Mouse (Mus musculus): Measurements from ENCODE around the gene Dcaf10.
"Not testable (repeated sequence)": the region's sequence is repeated elsewhere in the genome, so short reads cannot be mapped to it uniquely, and the experiment has no call there.

Dcaf10 gene

DNA sequence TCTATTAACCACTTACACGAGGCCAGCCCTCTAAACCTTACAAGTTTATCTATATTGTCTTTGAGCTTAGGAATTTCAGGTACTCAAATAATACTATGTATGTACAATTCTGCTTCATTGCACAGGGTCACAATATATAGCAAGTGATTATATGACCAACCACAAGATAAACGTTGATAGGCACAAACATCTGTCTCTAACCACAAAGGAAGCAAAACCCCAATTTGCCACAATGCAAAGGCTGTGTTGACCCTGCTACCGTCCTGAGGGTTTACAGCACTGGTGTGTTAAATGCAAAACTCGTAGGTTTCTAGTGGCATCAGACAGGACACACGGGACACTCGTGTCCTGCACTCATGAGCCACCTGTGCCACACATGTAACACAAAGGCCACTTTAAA is 54.3 kb downstream of the Dcaf10 start:
- DNase-seq = not testable (repeated sequence)

DNA sequence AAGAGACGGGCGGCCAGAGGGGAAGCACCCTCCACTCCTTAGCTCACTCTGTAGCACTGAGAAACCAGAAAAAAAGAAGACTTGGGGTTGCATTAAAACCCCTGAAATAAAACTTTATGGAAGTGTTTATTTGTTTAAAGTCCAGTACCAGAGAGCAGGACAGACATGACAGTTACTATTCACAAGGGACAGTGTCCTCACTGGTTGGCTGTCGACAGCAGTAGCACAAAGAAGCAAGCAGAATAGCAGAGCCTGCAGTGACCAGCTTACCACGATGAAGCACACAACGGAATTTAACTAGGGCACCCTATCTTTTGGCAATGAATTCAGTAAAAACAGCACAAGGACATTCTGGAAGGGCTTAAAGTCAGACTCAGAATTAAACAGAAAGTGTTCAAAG is 56.4 kb downstream of the Dcaf10 start:
- not testable (repeated sequence) for DNase-seq

DNA sequence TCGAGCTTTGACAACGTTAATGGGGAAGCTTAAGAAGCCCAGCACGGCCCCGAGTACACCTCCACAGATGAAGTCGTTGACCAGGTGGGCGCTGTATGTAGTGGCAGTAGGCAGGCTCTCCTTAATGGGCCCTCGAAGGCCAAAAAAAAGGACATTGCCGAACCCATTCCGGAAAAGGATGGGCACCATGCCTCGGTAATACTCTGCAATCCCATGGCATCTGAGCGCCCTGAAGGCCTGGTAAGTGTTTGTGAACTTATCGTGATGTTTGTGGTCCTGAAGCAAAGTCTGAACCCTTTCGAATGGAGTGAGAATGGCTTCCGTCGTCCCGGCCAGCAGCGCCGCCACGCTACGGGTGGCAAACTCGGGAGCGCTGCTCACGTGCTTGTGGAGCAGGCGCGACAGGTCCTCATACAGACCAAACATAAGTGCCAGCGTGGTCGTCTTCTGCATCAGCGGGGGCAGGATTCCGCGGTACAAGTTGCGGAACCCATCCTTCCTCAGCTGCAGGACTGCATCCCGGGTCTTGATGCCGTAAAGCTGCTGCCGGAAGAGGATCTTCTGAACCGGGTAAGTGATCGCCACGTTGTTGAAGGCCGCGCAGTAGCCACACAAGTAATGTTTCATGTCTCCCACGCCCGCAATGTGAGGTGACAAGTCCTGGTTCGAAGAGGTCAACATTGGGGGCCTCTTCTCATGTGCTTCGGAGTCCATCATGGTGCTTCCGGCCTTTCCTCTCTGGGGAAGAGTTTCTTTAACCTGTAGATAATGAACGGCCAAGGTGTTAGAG is 57.7 kb downstream of the Dcaf10 start:
- no peak for DNase-seq

DNA sequence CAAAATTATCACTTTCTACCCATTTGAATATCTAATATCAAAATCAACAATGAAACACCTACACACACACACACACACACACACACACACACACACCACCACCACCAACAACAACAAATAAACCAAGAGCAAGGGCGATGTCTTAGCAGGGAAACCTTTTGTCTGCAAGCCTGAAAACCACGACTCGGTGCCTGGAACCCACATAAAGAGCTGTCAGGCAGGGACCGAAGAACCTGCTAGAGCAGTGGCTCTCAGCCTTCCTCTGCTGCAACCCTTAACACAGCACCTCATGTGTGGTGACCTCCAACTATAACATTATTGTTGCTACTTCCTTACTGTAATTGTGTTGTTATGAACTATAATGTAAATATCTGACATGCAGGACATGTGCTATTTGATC is 60.4 kb downstream of the Dcaf10 start:
- no peak for DNase-seq

DNA sequence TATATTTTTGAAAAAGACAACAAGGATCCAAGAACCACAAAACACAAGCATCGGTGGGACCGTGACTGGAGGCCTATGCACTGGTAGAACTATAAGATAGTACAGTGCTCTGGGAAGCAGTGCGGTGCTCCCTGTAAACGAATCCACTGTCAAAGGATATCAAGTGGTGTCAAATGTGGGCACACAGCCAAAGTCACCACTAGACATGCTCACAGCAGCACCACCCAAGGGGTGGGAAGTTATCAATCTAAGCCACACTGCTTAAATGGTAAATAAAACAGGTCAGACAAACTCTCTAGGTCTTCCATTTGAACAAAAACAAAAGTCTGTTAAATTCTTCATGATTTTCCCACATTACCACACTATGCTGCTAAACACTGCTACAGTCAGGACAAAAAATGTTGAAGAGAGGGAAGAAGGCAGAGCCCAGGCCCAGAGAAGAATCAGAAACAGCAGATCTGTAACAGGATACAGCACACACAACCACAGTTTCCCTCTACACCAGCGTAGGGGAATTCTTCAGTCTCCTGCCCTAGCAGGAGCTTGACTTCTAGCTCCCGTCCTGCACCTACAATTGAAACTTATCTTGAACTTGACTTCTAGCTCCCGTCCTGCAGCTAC is 61.1 kb downstream of the Dcaf10 start:
- DNase-seq = no peak

DNA sequence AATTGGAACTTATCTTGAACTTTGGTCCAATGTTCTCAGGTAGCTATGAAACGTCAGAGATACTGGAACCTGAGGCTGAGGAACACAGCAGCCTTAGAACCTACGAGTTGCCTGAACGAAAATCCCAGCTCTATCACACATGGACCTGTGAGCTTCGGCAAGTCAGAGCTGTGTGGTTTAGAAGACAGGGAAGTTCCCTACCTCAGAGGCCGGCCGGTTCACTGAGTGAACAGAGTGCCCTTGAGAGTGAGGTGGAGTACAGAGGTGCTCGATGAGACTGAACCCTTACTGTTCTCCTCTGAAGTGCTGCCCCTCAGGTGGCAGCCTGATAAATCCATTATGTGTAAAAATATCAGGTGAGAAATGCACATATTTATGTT is 61.6 kb downstream of the Dcaf10 start:
- no peak for DNase-seq

DNA sequence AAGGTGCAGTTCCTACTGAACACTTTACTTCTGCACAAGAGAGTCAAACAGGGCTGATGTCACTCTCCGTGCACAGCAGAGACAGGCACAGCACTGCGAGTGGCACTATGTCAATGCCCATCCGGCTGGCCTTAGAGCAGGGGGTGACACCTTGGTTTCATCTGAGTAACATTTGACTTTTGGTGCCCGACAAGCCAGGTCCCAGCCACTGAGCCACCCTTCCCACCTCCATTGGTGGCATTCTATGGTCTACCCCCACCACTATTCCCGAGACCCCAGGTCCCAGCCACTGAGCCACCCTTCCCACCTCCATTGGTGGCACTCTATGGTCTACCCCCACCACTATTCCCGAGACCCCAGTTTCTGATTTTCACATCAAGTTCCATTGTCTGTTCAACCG is 62.2 kb downstream of the Dcaf10 start:
- no peak for DNase-seq

DNA sequence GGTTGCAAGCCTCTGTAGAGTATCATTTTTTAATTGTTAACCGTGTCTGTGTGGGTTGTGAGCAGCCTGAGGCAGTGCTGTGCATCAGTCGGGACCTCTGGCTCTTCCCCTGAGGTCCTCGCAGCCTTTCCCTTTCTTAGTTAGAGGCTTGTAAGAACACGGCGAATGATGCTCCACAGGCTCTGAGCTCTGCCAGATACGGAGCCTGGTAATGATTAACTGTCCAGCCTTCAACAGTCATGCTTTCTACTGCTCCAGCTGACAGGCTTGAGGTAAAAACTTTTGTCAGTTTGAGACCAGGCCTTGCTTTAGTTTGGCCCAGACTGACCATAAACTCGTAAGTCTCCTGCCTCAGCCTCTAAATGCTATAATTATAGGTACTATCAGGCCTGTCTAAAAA is 63.4 kb downstream of the Dcaf10 start:
- no peak for DNase-seq

DNA sequence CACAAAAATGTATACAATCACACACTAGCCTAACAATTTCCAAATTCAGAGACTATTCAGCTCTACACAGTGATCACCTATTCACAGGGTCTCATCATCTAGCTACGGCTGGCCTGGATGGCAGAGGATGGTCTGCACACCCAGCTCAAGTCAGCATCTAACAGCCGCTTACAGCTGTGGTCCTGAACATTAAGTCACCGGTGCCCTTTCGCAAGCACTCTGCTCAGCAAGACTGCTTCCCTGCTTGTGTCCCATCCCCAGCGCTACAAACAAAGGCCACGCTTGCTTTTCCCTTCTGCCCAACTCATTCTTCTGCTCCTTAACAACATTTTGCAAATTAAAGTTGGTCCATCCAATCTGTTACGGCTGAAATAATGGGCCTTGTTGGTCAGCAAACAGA is 64.5 kb downstream of the Dcaf10 start:
- DNase-seq = no peak

DNA sequence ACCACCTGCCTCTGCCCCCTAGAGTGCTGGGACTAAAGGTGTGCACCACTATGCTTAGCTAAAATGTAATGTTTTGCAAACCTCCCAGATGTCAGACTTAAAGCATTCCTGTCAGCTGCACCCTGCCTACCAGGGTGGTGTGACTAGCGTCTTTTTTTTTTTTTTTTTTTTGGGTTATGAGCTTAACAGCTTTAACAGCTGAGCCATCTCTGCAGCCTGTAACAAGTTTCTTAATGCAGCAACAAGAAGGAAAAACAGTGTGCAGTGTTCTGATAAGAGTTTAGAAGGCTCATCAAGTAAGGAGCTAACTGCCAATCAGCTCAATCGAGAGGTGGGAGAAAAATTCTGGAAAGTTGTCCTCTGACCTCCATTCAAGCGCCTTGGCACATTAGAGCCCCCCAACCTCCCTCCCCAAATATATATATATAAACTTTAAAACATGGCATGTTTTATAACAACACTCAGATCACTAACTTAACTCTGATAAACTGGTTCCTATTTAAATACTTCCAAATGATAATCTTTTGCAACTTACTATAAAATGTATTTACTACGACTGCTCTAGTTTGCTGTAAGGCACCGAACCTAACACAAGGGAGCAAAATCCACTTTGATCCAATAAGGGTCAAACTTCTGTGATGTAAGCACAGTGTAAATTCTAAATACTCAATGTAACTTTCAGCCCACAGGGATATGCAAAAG is 65.3 kb downstream of the Dcaf10 start:
- DNase-seq = no peak

DNA sequence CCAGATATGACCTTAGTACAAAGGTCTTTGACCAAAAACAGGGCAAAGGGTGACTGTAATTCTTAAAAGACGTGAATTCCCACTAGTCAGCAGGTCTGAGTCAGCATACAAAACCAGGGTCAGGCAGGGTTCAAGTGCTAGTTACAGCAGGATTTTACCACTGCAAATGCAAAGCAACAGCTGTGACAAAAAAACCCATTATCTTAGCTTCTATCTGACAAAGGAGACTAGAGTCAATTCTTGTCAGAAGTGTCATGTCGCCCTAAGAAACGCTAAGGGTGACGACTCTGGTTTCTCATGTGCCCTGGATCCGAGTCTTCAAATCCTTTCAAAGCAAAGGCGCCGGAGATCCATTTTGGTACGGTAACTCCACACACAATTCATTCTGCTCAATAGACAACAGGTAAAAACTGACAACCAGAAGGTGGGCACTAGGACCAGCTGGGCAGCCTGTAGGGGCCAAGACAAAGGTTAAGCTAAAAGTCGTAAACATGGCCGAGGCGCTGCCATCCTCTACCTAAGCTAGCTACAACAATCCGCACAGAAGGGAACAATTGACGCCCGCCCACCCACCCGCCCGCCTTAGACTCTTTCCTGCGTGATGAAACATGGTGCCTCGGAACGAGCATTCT is 65.9 kb downstream of the Dcaf10 start:
- peak; percentile 43 for DNase-seq

DNA sequence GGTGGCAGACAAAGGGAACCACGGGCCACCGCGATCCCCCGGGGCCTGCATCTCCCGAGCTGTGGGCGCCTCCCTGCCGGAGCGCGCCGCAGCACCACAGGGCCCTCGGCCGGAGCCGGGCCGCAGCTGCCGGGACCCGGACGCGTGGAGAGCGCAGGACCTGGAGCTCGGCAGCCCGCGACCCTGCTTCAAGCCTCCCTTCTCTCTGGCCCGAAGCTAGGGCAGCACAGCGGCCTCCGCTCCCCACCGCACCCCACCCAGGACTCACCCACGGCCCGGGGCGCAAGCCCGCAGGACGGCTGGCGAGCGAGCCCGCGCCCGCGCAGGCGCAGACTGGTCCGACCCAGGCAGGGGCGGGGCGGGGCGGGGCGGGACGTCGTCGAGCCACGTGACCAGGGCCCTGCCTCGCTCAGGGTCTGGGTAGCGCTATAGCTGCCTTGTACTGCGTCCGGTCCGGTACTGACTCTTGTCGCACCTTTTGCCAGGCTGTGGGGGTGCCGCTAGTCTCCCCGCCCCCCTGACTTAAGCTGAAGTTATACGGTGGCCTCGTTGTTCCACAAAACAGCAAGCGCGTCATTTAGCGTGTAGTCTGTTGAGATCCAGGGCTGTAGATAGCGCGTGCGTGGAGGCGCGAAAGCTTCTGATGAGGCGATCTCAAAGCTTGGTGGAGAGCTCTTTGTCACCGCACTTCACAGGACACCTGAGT is 66.7 kb downstream of the Dcaf10 start, which contains the start of gene Slc25a51:
Slc25a51 (minus strand) TSS at position 340 of the 706 bp plus-strand sequence.
- peak; percentile 89 for DNase-seq

DNA sequence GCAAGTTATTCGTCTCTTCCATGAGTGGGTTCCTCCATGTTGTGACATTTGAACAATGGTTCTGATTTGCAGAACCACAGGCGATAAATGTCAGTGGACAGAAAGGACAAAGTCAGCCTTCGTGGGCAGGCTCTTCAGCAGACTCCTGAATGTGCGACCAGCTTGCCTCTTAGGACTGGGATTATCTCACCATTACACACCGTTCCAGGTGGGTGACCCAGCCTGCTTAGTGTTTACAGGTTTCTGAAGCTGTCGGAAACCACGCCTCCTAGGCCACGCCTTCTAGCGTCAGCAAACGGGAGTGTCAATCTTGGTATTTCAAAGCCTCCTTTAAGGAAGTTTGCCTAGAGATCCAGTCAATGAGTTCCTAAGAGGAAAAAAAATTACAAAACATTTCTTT is 67.4 kb downstream of the Dcaf10 start:
- DNase-seq = peak; percentile 64

DNA sequence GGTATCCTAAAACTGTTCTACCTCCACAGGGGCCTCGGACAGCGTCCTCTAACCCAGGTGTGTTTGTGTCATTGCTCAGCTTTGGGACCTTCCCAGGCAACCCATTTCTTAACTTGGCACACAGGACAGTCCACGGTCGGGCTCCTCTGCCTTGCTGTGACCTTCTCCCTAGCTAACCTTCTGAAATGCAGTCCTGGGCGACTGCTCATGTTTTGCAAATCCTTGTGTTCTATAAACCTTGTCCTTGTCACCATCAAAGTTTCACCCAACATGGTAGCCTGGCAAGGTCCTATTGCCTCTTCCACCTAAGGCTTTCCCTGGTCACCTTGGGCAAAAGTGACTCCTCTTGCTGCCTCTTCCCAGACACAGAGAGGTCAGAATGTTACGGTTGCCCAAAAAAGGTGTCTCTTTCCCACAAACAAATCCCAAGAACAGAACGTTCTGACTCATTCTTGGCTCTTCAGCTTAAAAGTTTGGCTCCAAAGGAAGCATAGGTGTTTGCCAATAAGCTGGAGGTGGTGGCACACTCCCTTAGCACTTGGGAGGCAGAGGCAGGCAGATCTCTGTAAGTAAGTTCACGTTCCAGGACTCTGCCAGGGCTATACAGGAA is 69.4 kb downstream of the Dcaf10 start:
- DNase-seq = no peak

DNA sequence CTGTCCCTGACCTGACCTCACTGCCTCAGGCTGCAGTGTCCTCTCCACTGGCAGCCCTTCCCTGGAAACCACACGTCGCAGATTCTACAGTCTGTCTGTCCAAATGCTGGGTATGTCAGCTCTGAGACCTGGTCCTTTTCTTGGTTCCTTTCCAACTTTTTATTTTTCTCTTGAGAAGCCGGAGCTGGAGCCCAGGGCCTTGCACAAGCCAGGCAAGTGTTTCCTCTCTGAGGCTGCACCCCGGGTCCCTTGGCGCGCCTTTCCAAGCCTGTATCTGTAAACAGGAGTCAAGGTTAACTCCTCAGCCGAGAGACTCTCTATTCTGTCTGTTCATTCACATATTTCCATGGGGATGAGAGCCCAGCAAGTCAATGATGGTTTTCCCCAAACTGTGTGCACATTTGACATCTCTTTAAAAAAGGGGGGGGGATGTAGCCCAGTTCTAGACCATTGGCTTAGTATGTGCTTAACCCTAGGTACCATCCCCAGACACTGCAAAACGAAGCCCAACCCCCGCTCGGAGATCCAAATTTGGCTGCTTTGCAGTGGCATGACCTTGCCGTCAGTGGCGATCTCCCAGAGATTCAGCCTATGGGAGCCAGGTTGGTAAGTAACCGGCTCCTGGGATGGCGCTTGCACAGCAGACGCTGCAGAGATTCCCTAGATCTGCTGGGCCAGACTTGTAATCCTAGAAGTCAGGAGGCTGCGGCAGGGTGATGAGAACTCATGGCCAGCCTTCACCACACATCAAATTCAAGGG is 70.7 kb downstream of the Dcaf10 start:
- no peak for DNase-seq

DNA sequence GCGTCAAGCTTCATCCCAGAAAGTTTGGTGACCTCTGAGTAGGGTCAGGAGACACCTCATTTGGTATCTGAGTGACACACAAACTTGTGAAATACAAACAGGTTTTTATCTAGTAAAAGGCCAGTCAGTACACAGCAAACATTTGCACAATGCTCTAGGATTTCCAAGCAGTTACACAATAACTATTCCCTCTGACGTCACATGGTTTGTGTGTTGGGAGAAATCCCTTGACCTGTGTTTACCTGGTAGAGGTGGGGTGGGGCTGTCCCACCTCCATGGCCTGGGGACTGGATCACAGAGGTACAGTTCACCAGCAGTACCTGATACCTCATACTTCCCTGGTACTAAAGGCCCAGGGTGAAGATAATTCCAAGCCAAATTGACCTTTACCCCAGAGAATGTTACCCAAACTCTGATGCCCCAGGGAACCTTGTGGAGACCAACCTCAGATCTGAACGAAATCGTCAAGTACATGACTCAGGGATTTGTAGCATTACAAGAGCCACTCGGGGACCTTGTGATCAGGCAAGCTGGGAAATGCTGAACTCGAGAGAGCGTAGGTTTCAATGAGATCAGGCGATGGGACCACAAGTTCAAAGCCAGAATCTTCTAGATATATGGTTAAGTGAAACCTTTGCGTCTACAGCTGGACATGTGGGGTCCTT is 71.9 kb downstream of the Dcaf10 start:
- no peak for DNase-seq

DNA sequence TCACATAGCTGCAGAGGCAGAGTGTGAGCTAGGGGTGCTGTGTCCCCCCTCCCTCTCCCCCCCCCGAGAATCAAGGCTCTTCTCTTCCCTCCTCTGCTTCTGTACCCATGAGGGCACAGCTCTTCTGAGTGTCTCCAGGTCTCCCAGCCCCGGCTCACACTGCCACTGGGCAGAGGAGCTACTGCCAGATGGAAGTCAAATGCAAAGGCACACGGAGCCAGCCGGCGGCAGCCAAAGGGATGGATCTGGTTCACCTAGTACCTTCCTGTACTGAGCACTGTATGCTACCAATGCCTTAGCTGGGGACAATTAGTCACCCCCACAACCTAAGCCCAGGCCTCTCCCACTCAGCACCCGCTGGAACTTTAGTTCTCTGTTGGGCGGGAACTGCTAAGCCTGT is 74.4 kb downstream of the Dcaf10 start:
- DNase-seq = no peak

DNA sequence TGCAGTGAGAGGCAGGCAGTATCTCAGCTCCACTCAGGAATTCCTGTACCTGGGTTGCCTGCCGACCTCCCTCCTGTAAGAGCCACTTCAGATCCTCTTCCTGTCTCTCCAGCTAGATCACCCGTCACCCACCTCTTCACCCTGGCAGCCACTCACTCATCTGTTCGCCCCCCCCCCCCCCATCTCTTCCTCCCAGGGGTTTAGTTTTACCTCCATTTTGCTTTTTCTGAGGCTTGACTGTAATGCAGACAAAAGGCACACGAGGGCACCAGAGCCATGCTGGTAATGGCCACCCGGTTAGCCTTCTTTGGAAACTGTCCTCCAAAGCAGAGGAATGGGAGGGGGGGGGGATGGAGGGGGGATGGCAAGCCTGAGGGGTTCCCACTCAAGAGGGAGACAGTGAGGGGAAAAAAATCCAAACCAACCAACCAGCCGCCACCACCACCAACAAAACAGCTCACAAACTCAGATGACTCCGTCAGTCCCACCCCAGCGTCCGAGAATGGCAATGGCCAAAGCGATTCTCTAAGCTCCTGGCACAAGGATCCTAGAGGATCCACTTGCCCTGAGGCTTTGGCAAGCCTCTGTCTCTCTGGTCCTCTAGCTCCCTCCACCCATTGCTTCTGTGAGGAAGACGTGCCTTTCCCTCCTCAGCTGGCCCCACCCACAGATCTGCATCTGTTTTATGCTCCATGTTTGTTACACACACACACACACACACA is 76.5 kb downstream of the Dcaf10 start:
- peak; percentile 15 for DNase-seq

DNA sequence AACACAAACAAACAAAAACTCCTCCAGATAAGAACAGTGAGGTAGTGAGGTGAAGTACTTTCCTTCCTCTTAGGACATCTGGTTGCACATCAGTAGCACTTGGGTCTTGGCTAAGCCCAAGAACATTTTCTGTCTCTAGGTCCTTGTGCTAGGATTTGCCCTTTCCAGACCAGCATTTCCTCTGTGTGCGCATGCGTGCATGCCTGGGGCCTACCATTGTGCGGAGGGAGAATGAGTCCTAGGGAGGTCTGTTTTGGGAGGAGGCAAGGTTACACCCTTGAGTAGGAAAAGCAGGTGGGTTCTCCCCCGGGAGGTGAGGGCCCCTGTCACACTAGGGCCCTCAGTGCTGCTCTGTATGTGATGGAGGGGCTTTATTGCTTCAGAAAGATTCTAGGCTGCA is 77.2 kb downstream of the Dcaf10 start:
- DNase-seq = no peak

DNA sequence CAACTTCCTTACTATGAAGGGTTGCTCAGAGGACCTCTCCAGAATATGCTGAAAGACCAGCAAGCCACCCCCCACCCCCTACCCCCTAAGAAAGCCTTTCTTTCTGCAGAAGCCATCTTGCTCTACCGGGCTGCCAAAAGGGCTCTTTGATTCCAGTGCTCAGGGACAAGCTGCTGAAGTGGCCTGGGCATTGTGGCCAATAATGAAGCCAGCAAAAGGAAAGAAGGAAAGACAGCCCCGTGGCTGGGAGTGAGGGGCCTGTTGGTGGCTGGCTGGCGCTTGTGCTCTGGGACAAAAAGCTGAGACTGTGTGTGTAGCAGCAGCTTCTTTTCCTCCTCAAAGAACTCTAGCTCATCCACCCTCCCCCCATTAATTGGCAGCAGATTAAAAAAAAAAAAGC is 78.8 kb downstream of the Dcaf10 start:
- no peak for DNase-seq

All from cerebellum, adult 11-12 months (tissue).